Mouse (Mus musculus) midbrain, postnatal 0 days (tissue): ENCODE results near the gene Foxo4. TPM values are rescaled to one million over a fixed set of nuclear protein-coding genes. Genes with fewer than 3 reads are reported as not detected.

ENCODE experiments used
- ATAC-seq: fragments of 200-750 bp; cut with Nextera tagmentation; 2 replicates; pipeline ENCODE4 v1.8.0; 2017; ENCODE audit warnings: moderate number of reproducible peaks, mild to moderate bottlenecking, moderate TSS enrichment, moderate library complexity; ENCODE audit not compliant: low FRiP score
- DNase-seq: peaks from one replicate; pipeline ENCODE4 v3.0.0-alpha.2; 2015; ENCODE audit warnings: low spot score
- H3K27ac ChIP-seq: fragments of 300-500 bp; sonication (generic); 2 replicates; pipeline ENCODE4 v1.5.1; 2014; ENCODE audit warnings: low read depth, mild to moderate bottlenecking, low read length, mixed read lengths
- H3K27me3 ChIP-seq: fragments of 300-500 bp; sonication (generic); 2 replicates; pipeline ENCODE4 v1.6.1; 2014; ENCODE audit warnings: low read length, control low read depth, mixed read lengths; ENCODE audit not compliant: insufficient read depth
- H3K36me3 ChIP-seq: fragments of 300-500 bp; sonication (generic); 2 replicates; pipeline ENCODE4 v1.6.1; 2014; ENCODE audit warnings: low read length, control low read depth, mixed read lengths; ENCODE audit not compliant: insufficient read depth
- H3K4me1 ChIP-seq: fragments of 300-500 bp; sonication (generic); 2 replicates; pipeline ENCODE4 v1.6.1; 2014; ENCODE audit warnings: mild to moderate bottlenecking, control low read depth, antibody characterized with exemption, low read length, mixed read lengths; ENCODE audit not compliant: insufficient read depth
- H3K4me2 ChIP-seq: fragments of 300-500 bp; sonication (generic); 2 replicates; pipeline ENCODE4 v1.6.1; 2014; ENCODE audit warnings: low read depth, mild to moderate bottlenecking, low read length, mixed read lengths; ENCODE audit not compliant: poor library complexity, severe bottlenecking
- H3K4me3 ChIP-seq: fragments of 300-500 bp; sonication (generic); 2 replicates; pipeline ENCODE4 v1.5.1; 2014; ENCODE audit warnings: low read depth, mild to moderate bottlenecking, low read length, moderate library complexity
- H3K9ac ChIP-seq: fragments of 300-500 bp; sonication (generic); replicated peaks from 2 replicates; pipeline ENCODE4 v1.6.1; 2014; ENCODE audit warnings: mild to moderate bottlenecking, low read length, moderate library complexity, mixed read lengths; ENCODE audit not compliant: poor library complexity, severe bottlenecking
- H3K9me3 ChIP-seq: fragments of 300-500 bp; sonication (generic); 2 replicates; pipeline ENCODE4 v1.6.1; 2016; ENCODE audit warnings: low read length, control low read depth
- CTCF ChIP-seq: IDR thresholded peaks from 2 replicates; pipeline ENCODE4 v1.5.1; 2016; ENCODE audit warnings: antibody characterized with exemption, mild to moderate bottlenecking
- WGBS: fragments of 180-500 bp; shearing (Covaris S2); extraction: QIAGEN DNeasy Blood & Tissue Kit; methylation state at CpG from one replicate; pipeline ENCODE4 v1.1.7; 2014; 5-methylcytosine and 5-hydroxymethylcytosine counted together
- polyA plus RNA-seq: library from polyadenylated mRNA; unstranded; fragments of >200 nt; fragmentation: Nextera tagmentation; extraction: Ambion mirVana; gene quantifications from 2 replicates; pipeline ENCODE4 v1.2.1, GENCODE M21; 2015
- total RNA-seq: library from RNA; depleted of rRNA; stranded (reverse); fragments of >200 nt; gene quantifications from 2 replicates; pipeline ENCODE4 v1.2.3, GENCODE M21; 2014

The Foxo4 gene
- total and polyA plus RNA-seq, 2 experiments from 2014 or later = 0.65 to 9.8 TPM

DNA sequence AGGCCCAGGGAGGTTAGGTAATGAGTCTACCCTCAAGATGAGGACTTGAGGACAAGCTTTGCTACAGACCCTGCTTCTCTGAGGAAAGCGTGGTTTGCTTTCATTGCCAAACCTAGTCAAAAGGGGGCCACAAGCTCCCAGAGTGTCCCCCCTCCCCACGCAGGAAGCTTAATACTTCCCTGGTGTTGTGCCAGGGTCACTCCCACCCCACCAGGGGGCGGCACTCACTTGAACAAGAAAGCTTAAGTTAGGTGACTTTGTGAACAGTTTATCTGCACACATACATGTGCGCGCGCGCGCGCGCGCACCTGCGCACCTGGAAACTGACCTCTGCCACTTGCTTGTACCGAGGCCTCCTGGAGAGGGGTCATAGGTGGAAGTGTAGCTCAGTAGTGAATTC is 2.3 kb downstream of the Foxo4 start:
- Histone ChIP-seq H3K4me1 (no peaks in the 10 kb centered on the region), H3K9me3 (no peaks in the 10 kb centered on the region), H3K27me3 (no peaks in the 10 kb centered on the region), H3K36me3 (no peaks in the 10 kb centered on the region), H3K4me2 (no peak overlapping the region), H3K27ac (no peak overlapping the region), H3K4me3 (no peak overlapping the region), H3K9ac (no peak overlapping the region)
- TF ChIP-seq CTCF = 0 out of 2 replicates have a peak, but pooled peaks have one; percentile 27
- DNase-seq (no peak), ATAC-seq (no peak)
- WGBS = 83% methylated on average over 13 of the region's 13 CpGs

DNA sequence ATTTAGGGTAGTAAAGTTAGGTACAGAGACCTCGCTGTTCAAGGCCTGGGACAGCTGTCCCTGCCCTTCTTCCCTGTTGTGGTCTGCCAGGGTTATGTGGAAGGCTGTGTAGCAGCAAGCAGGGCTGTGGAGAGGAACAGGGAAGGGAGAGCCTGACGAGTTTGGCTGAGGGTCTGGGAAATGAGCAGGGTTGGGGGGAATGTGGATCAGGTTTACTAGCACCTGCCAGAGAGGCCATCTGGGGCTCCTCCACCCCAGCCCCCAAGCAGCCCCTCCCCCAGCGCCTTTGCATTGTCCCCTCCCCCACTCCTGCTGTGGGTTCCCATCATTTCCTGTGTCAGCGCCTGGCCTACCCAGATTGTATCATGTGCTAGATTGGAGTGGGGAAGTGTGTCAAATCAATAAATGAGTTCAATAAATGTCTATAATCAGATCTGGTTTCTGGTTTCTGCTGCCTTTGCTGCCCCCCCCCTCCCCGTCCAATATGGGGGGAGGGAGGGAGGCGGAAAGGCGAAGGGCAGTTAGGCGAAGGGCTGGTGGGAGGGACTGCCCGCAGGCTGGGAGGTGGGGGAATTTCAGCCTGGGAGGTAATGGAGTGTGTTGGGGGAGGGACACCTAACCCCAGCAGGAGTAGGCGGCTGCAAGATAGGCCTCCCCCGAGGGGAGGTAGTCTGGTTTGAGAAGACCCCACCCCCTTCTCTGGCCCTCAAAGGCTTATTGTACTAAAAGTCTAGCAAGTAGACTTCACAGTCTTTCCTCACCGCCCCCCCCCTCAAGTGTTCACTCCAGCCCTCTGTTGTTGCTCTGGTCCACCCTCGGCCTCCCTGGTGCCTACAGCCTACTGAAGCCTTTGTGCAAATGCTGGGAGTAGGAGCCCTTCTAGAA is 6.4 kb downstream of the Foxo4 start:
- peak; percentile 3 for DNase-seq
- 34% methylated on average over 11 of the region's 13 CpGs for WGBS

DNA sequence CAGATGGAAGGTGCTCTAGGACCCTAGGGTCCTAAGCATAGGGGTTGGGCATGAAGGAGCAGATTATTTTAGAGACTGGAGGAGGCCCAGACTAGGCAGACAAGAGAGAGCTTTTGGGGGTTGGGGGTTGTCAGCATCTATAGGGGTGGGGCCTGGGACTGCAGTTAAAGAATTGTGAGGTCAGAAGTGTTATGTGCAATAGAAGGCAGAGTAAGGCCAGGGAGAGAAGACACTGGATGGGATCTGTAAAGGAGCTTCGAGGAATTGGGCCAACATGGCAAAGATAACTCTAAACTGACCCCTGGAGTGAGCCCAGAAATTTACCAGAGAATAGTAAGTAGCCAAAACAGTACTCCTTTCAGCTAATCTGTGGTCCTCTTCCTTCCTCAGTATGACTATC is 9.6 kb downstream of the Foxo4 start, which contains the start of gene Gm614:
Gene Gm614, minus strand, starts transcription at position 101 of the 400 bp plus-strand sequence.
- Histone ChIP-seq H3K27me3 (no peaks in the 10 kb centered on the region), H3K4me2 (no peak within 1 kb of the TSS), H3K27ac (no peak within 1 kb of the TSS), H3K9me3 (no peaks in the 10 kb centered on the region), H3K9ac (no peak within 1 kb of the TSS), H3K4me1 (no peaks in the 10 kb centered on the region), H3K4me3 (no peak within 1 kb of the TSS), H3K36me3 (no peaks in the 10 kb centered on the region)
- ATAC-seq (no peak), DNase-seq (no peak)
- no peak for TF ChIP-seq CTCF
- 63% methylated on average over 1 of the region's 1 CpGs for WGBS

More for the DNA sequence above, 6.4 kb downstream of the Foxo4 start:
- no peak for TF ChIP-seq CTCF
- no peak overlapping the region for H3K9ac ChIP-seq
- no peak overlapping the region for H3K4me2 ChIP-seq
- H3K9me3 ChIP-seq = no peaks in the 10 kb centered on the region
- no peaks in the 10 kb centered on the region for H3K27me3 ChIP-seq
- no peak for ATAC-seq
- no peak overlapping the region for H3K27ac ChIP-seq
- no peaks in the 10 kb centered on the region for H3K36me3 ChIP-seq
- H3K4me1 ChIP-seq = no peaks in the 10 kb centered on the region
- no peak overlapping the region for H3K4me3 ChIP-seq

DNA sequence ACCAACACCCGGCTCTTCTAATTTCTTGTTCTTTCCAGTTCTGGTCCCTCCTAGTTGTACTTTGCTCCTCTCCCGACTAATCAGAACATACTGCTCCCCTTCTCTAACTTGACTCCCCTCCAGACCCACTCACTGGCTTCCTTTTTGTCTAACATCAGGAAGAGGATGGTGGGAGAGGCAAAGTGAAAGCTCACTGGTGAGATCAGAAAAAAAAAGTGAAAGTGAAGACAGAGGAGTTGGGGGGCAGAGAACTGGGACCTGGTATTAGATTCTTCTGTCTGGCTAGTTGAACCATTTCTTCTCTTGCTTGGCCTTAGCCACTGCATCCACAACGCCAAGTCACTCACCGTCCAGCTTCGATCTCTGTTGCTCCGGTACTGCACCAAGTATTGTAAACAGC is 12.3 kb downstream of the Foxo4 start:
- H3K4me2 ChIP-seq = no peak overlapping the region
- DNase-seq (no peak), ATAC-seq (no peak)
- H3K4me3 ChIP-seq = no peak overlapping the region
- no peaks in the 10 kb centered on the region for H3K27me3 ChIP-seq
- H3K9ac ChIP-seq = no peak overlapping the region
- TF ChIP-seq CTCF = no peak
- no peaks in the 10 kb centered on the region for H3K36me3 ChIP-seq
- H3K4me1 ChIP-seq = no peaks in the 10 kb centered on the region
- 97% methylated on average over 6 of the region's 6 CpGs for WGBS
- no peaks in the 10 kb centered on the region for H3K9me3 ChIP-seq
- H3K27ac ChIP-seq = no peak overlapping the region

DNA sequence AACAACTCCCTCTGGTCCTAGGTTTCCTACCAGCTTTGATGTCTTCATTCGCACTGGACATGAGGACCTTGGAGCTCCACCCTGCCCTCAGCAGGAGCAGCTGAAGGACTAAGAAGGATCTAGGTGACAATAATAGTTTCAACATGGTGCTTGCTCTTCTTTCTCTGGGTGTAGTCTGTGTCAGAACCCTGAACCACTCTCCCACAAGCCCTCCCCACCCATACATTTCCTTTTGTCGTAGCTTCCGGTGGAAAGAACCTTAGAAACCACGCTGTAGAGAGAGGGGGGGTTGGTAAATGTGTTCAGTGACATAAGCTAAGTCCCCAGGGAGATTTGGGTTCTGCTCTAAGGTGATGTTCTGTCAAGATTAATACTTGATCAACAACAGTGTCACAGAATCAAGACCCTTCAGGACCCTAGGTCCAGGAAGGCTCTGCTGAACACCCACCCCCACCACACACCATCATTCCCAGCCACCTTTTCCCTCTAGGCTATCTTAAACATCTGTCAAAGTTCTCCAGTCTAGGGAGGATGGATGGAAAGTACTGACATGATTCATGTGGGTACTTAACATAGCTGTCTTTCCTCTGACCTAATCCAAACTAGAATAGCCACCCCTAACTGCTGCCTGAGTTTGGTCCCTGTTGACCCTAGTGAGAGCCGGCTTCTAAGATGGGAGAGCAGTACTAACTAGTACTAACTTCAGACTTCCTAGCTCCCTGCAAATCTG is 13.9 kb downstream of the Foxo4 start, which contains the start of gene Il2rg:
Gene Il2rg, minus strand, starts transcription at position 231 of the 730 bp plus-strand sequence.
- Histone ChIP-seq H3K9me3 (no peaks in the 10 kb centered on the region), H3K4me3 (no peak within 1 kb of the TSS), H3K4me1 (no peaks in the 10 kb centered on the region), H3K27ac (no peak within 1 kb of the TSS), H3K27me3 (no peaks in the 10 kb centered on the region), H3K9ac (no peak within 1 kb of the TSS), H3K36me3 (no peaks in the 10 kb centered on the region), H3K4me2 (no peak within 1 kb of the TSS)
- TF ChIP-seq CTCF = no peak
- DNase-seq (no peak), ATAC-seq (no peak)
- 75% methylated on average over 5 of the region's 5 CpGs for WGBS

DNA sequence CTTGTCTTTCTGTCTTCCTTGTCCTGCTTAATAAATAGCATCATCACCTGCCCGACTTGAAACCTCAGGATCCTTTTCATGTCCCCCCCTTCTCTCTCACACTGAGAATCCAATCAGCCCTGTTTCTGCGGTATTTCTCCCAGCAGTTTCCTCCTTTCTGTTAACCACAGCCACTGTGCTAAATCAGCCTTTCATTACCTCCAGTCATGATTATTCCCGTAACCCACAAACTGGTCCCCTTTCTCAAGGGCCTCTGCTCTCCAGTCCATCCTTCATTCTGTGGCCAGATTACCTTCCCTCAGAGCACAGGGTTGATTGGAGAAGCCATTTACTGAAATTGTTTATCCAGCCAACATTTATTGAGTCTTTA is 14.4 kb downstream of the Foxo4 start, which contains the start of gene Gm20489:
Gene Gm20489, minus strand, starts transcription at position 269 of the 370 bp plus-strand sequence.
- ATAC-seq (no peak), DNase-seq (no peak)
- Histone ChIP-seq H3K4me1 (no peaks in the 10 kb centered on the region), H3K9me3 (no peaks in the 10 kb centered on the region), H3K4me2 (no peak within 1 kb of the TSS), H3K9ac (no peak within 1 kb of the TSS), H3K27me3 (no peaks in the 10 kb centered on the region), H3K4me3 (no peak within 1 kb of the TSS), H3K36me3 (no peaks in the 10 kb centered on the region), H3K27ac (no peak within 1 kb of the TSS)
- TF ChIP-seq CTCF = no peak
- 76% methylated on average over 3 of the region's 3 CpGs for WGBS
